Mouse (Mus musculus): ENCODE data around the gene Agfg1.

Agfg1 gene

GRCm38 (mm10) chr1:82839296-82839613 lies at the start of gene Agfg1:
TSS of gene Agfg1 (plus strand) at chr1:82839483.
- peak; percentile 86 for DNase-seq (ENCODE audit: low read depth, low spot score)

GRCm38 (mm10) chr1:82791105-82791504 lies 48.2 kb upstream of the Agfg1 start:
- DNase-seq (ENCODE audit: low read depth, low spot score), result no peak

GRCm38 (mm10) chr1:82792238-82792637 lies 47.0 kb upstream of the Agfg1 start:
- DNase-seq (ENCODE audit: low read depth, low spot score), result no peak

- DNase-seq (ENCODE audit: low read depth, low spot score), result no peak
Measured at GRCm38 (mm10) chr1:82793110-82793509, 46.2 kb upstream of the Agfg1 start.

- DNase-seq (ENCODE audit: low read depth, low spot score), result no peak
Measured at GRCm38 (mm10) chr1:82793986-82794385, 45.3 kb upstream of the Agfg1 start.

- DNase-seq (ENCODE audit: low read depth, low spot score), result no peak
Measured at GRCm38 (mm10) chr1:82795211-82795610, 44.1 kb upstream of the Agfg1 start.

- no peak for DNase-seq (ENCODE audit: low read depth, low spot score)
Measured at GRCm38 (mm10) chr1:82795702-82796443, 43.4 kb upstream of the Agfg1 start.

- DNase-seq (ENCODE audit: low read depth, low spot score), result no peak
Measured at GRCm38 (mm10) chr1:82797088-82797487, 42.2 kb upstream of the Agfg1 start.

- DNase-seq (ENCODE audit: low read depth, low spot score), result no peak
Measured at GRCm38 (mm10) chr1:82798304-82798703, 41.0 kb upstream of the Agfg1 start.

- no peak for DNase-seq (ENCODE audit: low read depth, low spot score)
Measured at GRCm38 (mm10) chr1:82798922-82799321, 40.4 kb upstream of the Agfg1 start.

GRCm38 (mm10) chr1:82801105-82801783 lies 38.0 kb upstream of the Agfg1 start:
- no peak for DNase-seq (ENCODE audit: low read depth, low spot score)

GRCm38 (mm10) chr1:82803608-82804007 lies 35.7 kb upstream of the Agfg1 start:
- DNase-seq (ENCODE audit: low read depth, low spot score), result no peak

- DNase-seq (ENCODE audit: low read depth, low spot score), result no peak
Measured at GRCm38 (mm10) chr1:82804059-82804458, 35.2 kb upstream of the Agfg1 start.

- DNase-seq (ENCODE audit: low read depth, low spot score), result no peak
Measured at GRCm38 (mm10) chr1:82806391-82806790, 32.9 kb upstream of the Agfg1 start.

GRCm38 (mm10) chr1:82807206-82807605 lies 32.1 kb upstream of the Agfg1 start:
- no peak for DNase-seq (ENCODE audit: low read depth, low spot score)

GRCm38 (mm10) chr1:82808564-82808963 lies 30.7 kb upstream of the Agfg1 start:
- DNase-seq (ENCODE audit: low read depth, low spot score), result no peak

- no peak for DNase-seq (ENCODE audit: low read depth, low spot score)
Measured at GRCm38 (mm10) chr1:82811766-82812165, 27.5 kb upstream of the Agfg1 start.

GRCm38 (mm10) chr1:82815941-82816716 lies 23.2 kb upstream of the Agfg1 start:
- no peak for DNase-seq (ENCODE audit: low read depth, low spot score)

GRCm38 (mm10) chr1:82819366-82819765 lies 19.9 kb upstream of the Agfg1 start:
- no peak for DNase-seq (ENCODE audit: low read depth, low spot score)

GRCm38 (mm10) chr1:82820179-82820578 lies 19.1 kb upstream of the Agfg1 start:
- no peak for DNase-seq (ENCODE audit: low read depth, low spot score)

- DNase-seq (ENCODE audit: low read depth, low spot score), result no peak
Measured at GRCm38 (mm10) chr1:82820626-82821186, 18.6 kb upstream of the Agfg1 start.

GRCm38 (mm10) chr1:82821846-82822245 lies 17.4 kb upstream of the Agfg1 start:
- DNase-seq (ENCODE audit: low read depth, low spot score), result no peak
